In the genomic region with DNA sequence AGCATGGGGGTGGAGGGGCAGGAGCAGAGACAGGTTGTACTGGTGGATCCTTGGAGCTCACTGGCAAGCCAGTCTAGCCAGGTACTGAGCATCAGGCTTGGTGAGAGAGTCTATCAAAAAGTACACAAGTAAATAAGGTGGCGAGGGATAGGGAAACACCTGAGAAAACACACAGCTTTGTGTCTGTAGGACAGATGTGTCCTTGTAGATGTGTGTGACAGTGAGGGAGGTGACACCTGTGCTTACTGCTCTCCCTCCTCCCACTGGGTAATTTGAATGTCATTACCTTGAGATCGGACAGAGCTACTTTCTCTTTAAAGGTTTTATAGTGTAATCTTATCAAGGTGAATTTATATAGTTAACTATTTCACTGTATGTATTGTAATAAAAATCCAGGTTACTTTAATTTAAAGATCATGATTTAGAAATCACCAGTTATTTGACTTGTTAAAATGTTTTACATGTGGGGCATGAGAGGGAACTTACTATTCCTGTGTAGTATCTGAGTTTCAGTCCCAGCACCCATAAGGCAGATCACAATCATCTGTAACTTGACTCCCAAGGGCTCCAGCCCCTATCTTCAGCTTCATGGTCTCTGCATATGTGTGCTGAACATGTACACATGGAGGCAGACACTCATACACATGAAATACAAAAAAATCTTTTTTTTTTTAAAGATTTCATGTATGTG, we compare ENCODE assay signal across 30 mouse cellular contexts.
"Had no signal": no experiment of that assay in that cellular context is flagged by ENCODE, and none has a peak within 500 bp of the region (broad histone marks: within the 10 kb centered on the region; RNA-seq: fewer than 3 reads in every experiment).

No protein-coding gene starts in this region.

- ATAC-seq: liver, embryonic 12.5 days; liver, postnatal 0 days; lung, postnatal 0 days; midbrain, embryonic 13.5 days; midbrain, embryonic 15.5 days; midbrain, embryonic 16.5 days had no signal

- H3K4me2 ChIP-seq: limb, embryonic 12.5 days; limb, embryonic 13.5 days; limb, embryonic 15.5 days; liver, embryonic 11.5 days; liver, embryonic 12.5 days; liver, embryonic 13.5 days; liver, embryonic 15.5 days; lung, embryonic 14.5 days; lung, embryonic 15.5 days; midbrain, embryonic 12.5 days; midbrain, embryonic 13.5 days; midbrain, embryonic 15.5 days; neural tube, embryonic 12.5 days had no signal

- H3K27ac ChIP-seq: limb, embryonic 10.5 days; limb, embryonic 12.5 days; limb, embryonic 13.5 days; limb, embryonic 15.5 days; liver, embryonic 12.5 days; liver, embryonic 13.5 days; liver, embryonic 14.5 days; liver, embryonic 15.5 days; lung, embryonic 15.5 days; macrophage; midbrain, embryonic 10.5 days; midbrain, embryonic 12.5 days; midbrain, embryonic 13.5 days; midbrain, embryonic 15.5 days; neural tube, embryonic 12.5 days had no signal

- H3K4me1 ChIP-seq: limb, embryonic 10.5 days; limb, embryonic 12.5 days; limb, embryonic 13.5 days; limb, embryonic 15.5 days; lung, embryonic 15.5 days; megakaryocyte, embryonic 14.5 days; midbrain, embryonic 10.5 days; midbrain, embryonic 12.5 days; midbrain, embryonic 13.5 days; midbrain, embryonic 15.5 days; neural tube, embryonic 12.5 days had no signal

- H3K9ac ChIP-seq: limb, embryonic 12.5 days; limb, embryonic 13.5 days; limb, embryonic 15.5 days; liver, embryonic 12.5 days; liver, embryonic 13.5 days; liver, embryonic 14.5 days; liver, embryonic 15.5 days; liver, postnatal 0 days; lung, embryonic 14.5 days; lung, embryonic 15.5 days; midbrain, embryonic 12.5 days; midbrain, embryonic 13.5 days; midbrain, embryonic 15.5 days; neural tube, embryonic 12.5 days had no signal

- DNase-seq: left cerebral cortex, postnatal 4 days; liver; liver, embryonic 13.5 days; liver, postnatal 0 days; lung, adult 18-20 months; lung, adult 2 months; lung, embryonic 14.5 days; lung, postnatal 10 days; lung, postnatal 14 days; lung, postnatal 36 days; lung, postnatal 4 days had no signal

- H3K27me3 ChIP-seq: limb, embryonic 12.5 days; limb, embryonic 13.5 days; limb, embryonic 15.5 days; liver, embryonic 12.5 days; liver, embryonic 13.5 days; liver, embryonic 15.5 days; lung, embryonic 15.5 days; megakaryocyte, embryonic 14.5 days; midbrain, embryonic 12.5 days; midbrain, embryonic 13.5 days; midbrain, embryonic 15.5 days; neural tube, embryonic 12.5 days had no signal

- H3K4me3 ChIP-seq: limb, embryonic 10.5 days; limb, embryonic 12.5 days; limb, embryonic 13.5 days; limb, embryonic 15.5 days; liver, embryonic 12.5 days; liver, embryonic 13.5 days; liver, embryonic 15.5 days; lung, embryonic 15.5 days; megakaryocyte, embryonic 14.5 days; midbrain, embryonic 10.5 days; midbrain, embryonic 12.5 days; midbrain, embryonic 13.5 days; midbrain, embryonic 15.5 days; myocyte; neural tube, embryonic 12.5 days had no signal

- H3K9me3 ChIP-seq: limb, embryonic 10.5 days; limb, embryonic 12.5 days; limb, embryonic 13.5 days; limb, embryonic 15.5 days; liver, embryonic 12.5 days; liver, embryonic 13.5 days; liver, embryonic 15.5 days; lung, embryonic 15.5 days; megakaryocyte, embryonic 14.5 days; midbrain, embryonic 10.5 days; midbrain, embryonic 12.5 days; midbrain, embryonic 13.5 days; midbrain, embryonic 15.5 days; neural tube, embryonic 12.5 days had no signal
